Mouse (Mus musculus): Measurements from ENCODE around the gene Selenoi. TPM values are rescaled to one million over a fixed set of nuclear protein-coding genes. Genes with fewer than 3 reads are reported as not detected.
"Not testable (repeated sequence)": the region's sequence is repeated elsewhere in the genome, so short reads cannot be mapped to it uniquely, and the experiment has no call there.

The Selenoi gene
- polyA plus RNA-seq (2017; shearing (Covaris generic)) = 10 to 100 TPM; 21.9 to 23.3 TPM

DNA sequence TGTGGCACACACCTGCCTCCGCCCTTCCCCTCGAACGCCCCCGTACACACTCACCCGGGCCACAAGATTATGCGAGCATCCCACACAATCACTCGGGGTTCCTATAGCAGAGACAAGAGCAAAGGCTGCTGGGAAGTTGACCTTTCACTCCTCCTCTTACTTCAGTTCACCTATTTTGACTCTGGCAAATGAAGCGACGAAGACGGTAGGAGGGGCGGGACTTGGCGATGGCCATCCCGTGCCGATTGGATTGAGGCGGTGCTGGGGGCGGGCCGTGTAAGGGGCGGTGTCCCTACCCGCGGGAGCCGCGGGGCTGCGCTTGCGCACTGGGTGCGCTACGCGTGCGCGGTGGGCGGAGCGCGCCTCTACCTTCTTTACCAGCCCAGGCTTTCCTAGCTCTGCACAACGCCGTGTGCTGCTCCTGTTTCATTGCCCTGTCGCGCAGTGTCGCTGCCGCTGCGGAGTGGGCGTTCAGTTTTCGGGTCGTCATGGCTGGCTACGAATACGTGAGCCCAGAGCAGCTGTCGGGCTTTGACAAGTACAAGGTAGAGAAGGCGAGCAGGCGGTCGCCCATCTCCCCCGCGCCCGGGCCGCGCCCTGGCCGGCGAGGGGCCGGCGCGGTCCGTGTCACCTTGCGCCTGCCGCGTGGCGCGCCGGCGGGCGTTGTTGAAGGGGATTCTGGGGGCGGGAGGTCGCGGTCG lies at the start of gene Selenoi:
Selenoi (plus strand) TSS at position 311 of the 701 bp plus-strand sequence.
- ATAC-seq = peak; percentile 98

DNA sequence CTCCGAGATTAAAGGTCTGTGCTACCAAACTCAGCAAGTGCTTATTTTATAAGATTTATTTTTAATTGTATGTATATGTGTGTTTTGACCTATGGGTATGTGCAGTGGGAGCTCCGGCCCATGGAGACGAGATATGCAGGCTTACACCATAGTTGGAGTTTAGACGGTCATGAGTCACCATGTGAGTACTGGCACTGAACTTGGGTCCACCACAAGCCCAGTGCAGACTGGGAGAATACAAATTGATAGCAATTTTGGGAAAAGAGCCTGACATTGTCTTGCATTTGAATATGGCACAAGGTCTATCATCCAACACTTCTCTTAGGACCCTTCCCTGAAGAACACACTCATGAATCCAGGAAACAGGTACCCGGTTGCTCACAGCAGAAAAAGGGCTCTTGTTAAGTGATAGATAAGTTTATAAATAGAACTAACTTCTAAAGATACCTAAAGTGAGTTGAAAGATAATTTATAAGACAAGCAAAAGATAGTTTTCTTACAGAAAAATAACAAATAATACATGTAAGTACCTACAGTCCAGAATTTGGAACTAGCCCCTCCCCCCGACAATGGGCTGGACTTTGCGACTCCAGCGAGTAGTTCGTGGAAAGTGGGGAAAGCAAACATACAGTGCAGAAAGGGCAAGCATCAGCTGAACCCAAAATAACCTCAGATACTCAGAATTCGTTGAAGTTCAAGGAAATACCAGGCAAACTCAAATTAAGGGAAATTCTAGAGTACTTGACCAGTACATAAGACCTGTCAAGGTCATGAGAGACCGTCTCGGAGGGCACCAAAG lies 44.5 kb upstream of the Selenoi start:
- ATAC-seq = no peak

DNA sequence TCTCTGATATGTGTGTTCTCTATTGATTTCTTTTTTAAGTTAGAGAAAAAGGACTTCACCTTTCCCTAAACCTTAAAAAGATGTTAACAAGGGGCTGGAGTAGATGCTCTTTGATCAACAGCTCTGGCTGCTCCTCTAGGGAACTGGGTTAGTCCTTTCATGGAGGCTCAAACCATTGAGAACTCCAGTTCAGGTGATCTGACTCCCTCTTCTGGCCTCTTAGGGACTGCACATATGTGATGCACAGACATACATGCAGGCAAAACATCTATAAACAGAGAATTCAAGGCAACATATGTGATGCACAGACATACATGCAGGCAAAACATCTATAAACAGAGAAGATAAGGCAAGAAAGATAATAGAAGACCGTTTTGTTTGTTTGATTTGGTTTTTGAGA lies 39.9 kb upstream of the Selenoi start:
- ATAC-seq = no peak

DNA sequence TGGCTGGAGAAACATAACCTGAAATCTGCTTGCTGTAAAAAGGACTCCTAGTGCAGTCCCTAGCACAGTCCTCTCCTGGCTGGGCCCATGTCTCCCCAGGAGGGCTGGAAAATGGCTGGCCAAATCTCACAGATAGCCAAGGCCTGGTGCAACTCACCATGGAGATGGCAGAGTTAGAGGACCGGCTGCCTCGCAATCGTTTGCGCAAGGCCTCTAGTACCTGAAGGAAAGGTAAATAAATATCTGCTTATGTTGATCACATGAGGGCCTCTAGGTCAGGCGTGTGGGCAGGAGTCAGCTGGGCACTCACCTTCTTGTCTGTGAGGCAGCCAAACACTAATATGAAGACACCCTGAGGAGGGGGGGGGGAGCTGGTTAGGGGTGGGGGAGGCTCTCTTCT lies 37.0 kb upstream of the Selenoi start:
- ATAC-seq = no peak

DNA sequence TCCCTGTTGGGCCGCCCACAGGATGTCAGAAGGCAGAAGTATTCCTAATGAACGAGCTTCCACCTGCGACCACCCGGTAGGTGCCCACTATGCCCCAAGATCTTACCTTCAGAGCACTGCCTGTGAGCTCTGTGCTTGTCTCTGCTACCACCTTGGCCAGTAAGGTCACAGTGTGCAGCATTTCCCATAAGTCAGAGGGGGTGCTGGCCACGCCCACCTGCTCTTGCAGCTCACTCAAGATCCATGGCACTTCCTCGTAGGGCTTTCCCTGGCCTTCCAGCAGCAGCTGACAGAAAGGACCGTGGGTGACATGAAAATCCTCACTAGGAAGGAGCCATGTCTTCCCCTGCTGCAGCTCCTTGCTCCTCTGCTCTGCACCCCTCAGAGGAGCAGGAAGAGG lies 34.1 kb upstream of the Selenoi start:
- peak; percentile 28 for ATAC-seq

DNA sequence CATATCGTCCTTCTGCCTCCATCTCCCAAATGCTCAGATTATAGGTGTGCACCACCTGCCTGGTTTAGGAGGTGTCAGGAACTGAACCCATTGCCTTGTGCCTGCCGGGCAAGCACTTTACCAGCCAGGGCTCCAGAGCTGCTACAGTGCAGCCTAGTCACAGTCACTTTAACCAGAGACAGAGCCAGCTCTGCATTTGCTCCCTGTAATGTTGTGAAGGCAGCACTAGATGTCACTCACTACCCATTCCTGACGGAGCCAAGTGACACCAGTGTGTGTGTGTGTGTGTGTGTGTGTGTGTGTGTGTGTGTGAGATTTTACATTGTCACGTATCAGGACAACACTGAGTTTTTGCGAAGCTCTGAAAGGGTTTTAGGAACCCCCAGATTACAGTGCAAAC lies 30.9 kb upstream of the Selenoi start:
- ATAC-seq = no peak

DNA sequence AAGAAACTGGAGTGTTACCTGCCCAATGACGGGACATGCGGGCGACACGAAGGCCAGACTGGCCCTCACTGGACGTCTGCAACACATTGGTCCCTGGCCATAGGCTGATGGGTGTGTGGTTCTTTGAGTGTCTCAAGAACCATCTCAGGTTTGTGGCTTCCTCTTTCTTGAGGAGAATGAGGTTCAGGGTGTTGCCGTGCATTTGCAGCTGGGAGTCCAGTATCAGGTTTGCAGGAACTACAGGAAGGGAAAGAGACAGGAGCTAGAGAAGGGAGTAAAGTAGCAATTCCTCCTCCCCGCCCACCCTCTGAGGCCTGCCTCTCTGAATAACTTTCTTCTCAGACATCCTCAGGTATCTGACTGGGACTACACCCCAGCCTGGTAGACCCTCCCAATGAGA lies 30.2 kb upstream of the Selenoi start:
- ATAC-seq = no peak

DNA sequence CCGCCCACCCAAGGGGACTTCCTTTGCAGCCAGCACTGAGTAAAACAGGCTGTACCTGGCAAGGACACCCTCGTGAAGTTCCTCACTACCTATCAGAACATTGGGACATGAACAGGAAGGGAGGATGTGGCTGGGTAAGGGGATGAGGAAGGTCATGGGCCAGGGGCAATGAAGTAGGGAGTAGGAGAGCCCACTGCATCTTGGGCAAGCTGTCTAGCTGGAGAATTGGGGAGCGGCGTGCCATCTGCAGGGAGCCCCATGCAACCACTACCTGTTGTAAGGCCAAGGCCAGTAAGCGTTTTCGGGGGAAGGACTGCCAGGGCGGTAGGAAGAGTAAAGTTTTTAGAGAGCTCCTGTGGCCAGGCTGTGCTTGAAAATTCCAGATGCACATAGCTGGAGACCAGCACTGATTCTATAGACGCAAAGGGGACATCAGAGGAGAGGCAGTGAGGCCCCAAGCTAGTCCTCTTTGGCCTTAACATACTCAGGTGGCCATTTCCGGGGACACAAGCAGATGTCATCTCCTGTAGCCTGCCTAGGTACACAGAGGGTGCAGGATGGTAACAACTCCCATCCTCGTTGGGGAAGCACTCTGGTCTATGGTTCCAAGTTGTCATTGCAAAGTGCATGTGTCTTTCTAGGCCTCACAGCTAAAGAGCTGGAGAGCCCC lies 29.0 kb upstream of the Selenoi start:
- no peak for ATAC-seq

DNA sequence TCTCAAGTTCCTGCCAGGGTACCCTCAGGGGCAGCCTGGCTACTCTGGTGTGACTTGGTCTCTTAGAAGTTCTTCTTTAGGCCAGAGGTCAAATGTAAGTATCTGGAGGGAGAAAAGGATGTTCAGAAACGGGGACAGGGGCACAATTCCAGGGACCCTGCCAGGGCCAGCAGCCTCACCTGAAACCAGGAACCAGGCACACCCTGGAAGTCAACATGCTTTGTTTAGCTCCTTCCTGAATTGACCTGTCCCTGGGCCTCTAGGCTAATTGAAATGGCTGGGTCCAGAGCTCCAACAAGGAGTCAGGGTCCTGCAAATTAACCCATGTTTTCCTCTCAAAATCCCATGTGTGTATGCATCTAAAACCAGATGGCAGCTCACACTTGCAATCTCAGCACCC lies 27.9 kb upstream of the Selenoi start:
- ATAC-seq = no peak

DNA sequence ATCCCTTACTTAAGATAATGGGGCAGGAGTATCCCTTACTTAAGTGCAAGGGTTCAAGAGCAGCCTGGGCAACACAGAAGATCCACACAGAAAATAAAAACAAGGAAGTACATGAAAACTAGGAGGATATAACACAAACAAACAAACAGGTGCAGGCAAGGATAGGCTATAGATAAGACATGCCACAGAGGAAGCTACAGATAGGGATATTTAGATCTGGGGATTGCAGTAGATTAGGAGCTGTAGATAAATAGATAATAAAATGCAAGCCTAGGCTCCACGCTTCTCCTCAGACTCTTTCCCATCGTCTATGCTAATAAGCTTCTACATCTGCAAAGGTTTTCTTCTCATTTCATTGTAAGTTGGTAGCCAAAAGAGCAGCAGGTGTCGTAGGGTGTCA lies 27.3 kb upstream of the Selenoi start:
- ATAC-seq = no peak

DNA sequence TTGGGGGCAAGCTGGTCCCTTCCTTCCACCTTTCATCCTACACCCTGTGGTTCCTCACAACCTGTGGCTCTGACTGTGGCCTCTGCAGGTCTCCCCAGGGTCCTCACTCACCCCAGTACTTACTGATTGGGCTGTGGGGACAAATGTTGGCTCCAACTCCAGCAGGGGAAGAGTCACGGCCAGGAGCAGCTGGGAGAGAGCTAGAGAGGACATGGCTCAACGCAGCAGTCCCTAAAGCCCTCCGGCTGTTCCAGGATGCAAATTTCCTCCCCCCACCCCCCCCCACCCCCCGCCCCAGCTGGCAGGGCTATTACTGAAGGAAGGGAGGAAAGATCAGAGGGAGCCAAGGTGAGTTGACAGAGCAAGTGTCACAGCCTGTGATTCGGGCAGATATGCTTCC lies 26.9 kb upstream of the Selenoi start, which contains the start of gene Adgrf3:
Adgrf3 (minus strand) TSS at position 230 of the 400 bp plus-strand sequence.
- no peak for ATAC-seq

DNA sequence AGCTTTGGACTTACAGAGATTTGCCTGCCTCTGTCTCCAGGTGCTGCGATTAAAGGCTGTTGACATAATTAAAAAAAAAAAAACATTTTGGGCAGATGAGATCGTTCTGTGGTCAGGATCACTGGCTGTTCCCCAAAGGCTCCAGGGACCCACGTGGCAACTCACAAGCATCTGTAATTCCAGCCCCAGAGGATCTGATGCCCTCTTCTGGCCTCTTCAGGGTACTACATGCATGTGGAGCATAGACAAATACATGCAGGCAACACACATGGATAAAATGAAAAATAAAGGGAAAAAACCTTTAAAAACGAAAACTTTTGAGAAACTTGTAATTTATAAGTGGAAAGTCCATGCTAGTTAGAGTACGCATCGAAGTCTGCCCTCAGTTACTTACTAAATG lies 25.1 kb upstream of the Selenoi start:
- ATAC-seq = no peak

DNA sequence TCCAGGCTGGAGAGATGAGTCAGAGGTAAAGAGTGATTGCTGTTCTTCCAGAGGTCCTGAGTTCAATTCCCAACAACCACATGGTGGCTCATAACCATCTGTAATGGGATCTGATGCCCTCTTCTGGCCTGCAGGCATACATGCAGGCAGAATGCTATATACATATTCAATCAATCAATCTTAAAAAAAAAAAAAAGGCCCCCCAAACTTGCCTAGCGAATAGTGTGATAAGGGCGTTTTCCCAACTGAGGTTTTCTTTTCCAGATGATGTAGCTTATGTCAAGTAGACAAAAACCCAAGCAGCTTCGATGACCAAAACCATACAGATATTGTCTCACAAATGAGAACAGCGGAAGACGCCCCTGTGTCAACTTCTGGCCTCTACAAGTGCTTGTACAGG lies 21.6 kb upstream of the Selenoi start:
- not testable (repeated sequence) for ATAC-seq

DNA sequence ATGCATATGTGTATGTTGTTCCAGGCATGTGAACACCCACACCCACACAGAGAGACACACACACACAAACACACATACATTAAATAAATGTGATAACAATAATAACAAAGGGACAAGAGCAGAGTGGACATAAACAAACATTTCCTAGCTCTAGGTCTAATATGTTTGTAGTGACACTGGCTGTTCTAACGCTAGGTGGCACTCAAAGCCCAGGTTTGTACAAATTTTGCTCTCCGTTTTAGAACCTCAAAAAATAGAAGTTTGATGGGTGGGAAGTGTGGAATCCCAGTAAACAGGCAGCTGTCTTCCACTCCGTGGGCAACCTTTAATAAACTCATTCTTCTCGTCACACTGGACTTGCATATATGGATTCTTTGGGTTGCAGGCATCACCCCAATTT lies 17.5 kb upstream of the Selenoi start:
- ATAC-seq = no peak

DNA sequence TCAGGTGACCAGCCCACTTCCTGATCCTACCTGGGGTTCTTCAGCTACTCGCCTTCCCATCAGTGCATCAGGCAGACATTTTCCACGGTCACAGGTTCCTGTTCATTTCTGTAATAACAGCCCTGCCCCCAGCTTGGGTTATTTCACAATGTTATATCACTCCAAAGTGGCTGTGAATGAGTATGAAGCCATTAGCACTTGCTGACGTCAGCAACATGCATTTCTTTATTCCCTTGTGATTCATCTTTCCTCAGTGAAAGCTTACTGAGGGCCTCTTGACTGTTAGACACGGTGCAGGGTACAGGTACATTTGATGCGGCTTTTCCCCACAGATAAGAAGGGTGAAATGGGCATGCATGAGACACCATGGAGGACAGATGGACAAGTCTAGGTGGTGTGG lies 16.4 kb upstream of the Selenoi start:
- no peak for ATAC-seq

DNA sequence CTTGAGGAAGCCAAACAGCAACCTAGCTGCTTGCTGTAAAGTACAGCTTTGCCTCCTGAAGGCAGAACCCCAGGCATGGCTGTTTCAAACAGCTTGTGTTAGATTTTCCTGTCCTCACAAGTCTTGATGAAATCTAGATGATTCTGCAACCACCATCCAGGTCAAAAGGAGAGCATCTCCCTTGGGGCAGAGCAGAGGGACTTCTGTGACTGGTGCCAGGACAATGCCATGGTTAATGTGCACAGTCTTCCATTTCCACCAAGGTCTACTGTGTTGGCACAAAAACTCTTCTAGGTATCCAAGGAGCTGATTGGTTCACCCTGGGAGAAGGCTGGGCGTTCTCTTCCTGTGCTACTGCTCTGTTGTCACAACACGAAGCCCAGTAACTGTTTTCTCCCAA lies 12.7 kb upstream of the Selenoi start:
- no peak for ATAC-seq

DNA sequence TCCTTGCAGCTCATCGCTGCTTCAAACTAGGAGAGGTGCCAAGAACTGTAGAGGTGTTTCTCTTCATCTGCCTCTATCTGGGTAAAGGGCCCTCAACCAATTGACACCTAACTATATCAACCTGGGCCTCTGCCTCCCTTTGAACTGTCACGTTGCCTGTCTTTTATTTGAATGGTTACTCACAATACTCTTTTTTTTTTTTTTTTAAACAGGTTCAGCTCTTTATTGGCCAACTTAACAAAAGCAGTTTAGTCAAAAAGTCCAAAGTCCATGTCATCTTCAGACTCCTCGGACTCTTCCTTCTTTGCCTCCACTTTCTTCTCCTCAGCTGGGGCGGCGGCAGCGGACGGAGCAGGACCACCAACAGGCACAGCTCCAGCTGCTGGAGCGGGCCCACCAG lies 11.7 kb upstream of the Selenoi start:
- ATAC-seq = no peak

DNA sequence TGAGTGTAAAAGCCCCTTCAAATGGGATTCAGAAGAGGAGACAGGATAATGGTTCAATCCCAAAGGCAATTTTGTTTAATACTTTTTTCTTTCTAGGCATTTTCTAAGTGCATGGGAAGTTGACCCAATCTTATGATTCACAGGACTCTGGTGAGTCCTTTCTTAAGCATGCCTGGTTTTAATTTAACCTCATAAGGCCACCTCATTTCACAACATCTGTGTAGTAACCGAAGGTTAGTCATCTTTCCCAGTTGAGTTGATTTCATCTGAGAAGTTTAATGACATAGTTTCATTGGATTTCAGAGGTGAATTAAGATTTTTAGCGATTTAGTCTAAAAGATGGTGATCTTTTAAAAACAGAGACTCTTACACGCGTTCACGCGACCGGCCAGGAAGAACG lies 9.7 kb upstream of the Selenoi start:
- no peak for ATAC-seq

DNA sequence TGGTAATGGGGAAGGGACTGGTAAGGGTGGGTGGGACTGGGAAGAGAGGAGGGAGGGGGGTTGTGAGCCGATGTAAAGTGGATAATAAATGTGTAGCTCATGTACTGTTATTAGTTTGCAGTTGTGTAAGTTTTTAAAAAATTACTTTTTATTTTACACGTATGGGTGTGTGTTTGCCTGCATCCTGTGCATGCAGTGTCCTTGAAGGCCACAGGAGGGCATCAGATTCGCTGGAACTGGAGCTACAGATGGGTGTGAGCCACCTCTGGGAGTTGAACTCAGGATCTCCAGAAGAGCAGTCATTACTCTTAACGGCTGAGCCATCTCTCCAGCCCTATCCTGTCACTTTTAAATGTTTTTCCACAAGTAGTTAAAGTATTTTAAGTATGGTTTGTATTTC lies 1.5 kb upstream of the Selenoi start:
- ATAC-seq = no peak

DNA sequence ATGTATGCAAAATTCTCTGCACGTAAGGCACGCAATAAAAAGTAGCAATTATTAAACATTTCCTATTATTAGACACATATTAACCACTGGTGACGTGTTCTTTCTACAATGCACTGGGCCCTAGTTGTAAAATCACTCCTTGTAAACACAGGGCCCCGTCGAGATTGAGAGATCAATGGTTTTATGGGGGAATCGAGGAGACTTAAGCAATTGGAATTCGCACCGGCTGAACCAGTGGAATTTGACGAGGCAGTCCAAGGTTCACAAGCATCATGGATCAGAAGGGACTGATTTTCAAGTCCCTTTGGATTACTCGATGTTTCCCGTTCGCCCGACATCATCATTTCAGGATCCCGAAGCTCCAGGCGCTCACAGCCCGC lies 500 bp upstream of the Selenoi start:
- ATAC-seq = no peak

DNA sequence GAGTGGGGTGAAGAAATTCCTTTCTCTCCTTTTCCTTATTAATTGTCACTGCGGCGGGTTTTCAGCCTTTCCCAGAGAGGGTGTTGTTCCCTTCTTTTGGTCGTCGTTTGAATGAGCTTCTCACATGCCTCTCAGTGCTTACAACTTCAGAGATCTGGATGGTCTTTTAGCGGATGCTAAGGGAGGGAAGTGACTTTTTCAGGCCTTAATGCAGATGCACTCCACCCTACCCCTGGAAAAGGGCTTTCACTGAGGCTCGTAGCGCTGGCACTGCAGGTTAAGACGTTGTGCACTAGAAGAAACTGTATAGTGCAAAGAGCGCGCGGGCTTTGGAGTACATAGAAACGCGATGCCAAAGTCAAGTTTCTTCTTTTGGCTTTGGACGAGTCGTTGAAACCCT lies 661 bp downstream of the Selenoi start:
- ATAC-seq = no peak

DNA sequence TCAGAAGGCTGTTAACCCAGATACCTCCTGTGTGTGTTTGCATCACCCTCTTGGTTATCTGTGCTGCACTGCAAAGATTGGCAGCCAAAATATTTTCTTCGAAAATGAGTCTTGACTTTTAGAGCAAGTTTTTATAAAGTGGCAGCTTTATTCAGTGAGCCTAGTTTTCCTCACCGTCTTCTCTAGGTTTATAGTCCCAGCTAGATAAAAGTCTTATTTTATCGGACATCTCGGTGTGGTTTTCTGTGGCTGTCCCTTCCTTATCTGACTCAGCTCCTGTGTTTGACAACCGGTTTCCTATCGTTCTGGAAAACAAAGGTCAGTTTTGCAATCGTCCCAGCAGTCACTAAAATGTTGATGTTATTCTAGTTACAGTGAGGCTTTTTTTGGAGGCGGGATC lies 1.6 kb downstream of the Selenoi start:
- ATAC-seq = no peak

DNA sequence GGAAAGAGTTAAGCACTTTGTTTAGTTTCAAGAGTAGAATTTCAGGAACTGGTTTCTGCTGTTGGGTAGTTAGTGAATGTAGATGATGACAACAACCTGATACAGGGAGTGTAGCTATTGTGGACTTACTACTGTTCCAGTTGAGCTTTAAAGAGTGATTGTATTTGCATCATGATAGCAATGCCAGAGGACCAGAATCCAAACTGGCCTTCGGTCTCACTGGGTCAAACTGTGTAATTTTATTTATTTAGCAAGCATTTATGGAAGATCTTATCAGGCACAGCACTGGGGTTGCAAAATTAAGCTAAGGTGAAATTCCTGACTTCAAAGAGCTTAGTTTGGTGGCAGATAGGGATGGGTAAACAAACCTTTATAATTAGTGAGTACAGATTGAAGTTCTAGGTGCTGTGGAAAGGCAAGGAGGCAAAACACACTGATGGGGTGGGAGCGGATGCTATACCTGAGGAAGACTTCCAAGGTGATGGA lies 3.3 kb downstream of the Selenoi start:
- ATAC-seq = no peak

DNA sequence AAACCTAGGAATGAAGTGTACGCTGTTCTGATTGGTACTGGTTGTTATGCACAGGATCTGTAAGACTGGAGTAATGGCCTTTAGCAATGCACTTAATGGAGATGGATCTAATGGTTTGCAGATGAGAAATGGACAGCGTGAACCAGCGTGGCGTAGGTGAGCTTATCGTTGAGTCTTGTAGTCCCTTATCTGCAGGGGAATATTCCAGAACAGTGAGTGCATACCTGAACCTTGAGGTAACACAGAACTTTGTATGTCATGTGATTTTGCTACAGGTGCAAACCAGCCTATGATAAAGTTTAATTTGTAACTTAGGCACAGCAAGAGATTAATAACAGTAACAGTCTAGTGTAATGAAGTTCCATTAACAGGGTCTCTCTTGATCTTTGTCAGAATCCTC lies 6.2 kb downstream of the Selenoi start:
- no peak for ATAC-seq

All from activated CD4-positive, CD25-positive, alpha-beta regulatory T cell, adult 4 months (primary cell).